Mouse (Mus musculus): ENCODE results near the gene Pde7b.

Pde7b gene

GRCm38 (mm10) chr10:20478456-20478855, 246.4 kb downstream of the Pde7b start:
- no peak for TF ChIP-seq GATA4 (IDR thresholded peaks at IDR 0.05; ENCODE audit: insufficient replicate concordance, low read length)

- TF ChIP-seq GATA4 (IDR thresholded peaks at IDR 0.05; ENCODE audit: insufficient replicate concordance, low read length): no peak
Observed at GRCm38 (mm10) chr10:20474831-20475230, 250.0 kb downstream of the Pde7b start.

GRCm38 (mm10) chr10:20474036-20474435, 250.8 kb downstream of the Pde7b start:
- TF ChIP-seq GATA4 (IDR thresholded peaks at IDR 0.05; ENCODE audit: insufficient replicate concordance, low read length): no peak

GRCm38 (mm10) chr10:20473505-20473904, 251.4 kb downstream of the Pde7b start:
- no peak for TF ChIP-seq GATA4 (IDR thresholded peaks at IDR 0.05; ENCODE audit: insufficient replicate concordance, low read length)

GRCm38 (mm10) chr10:20472007-20472406, 252.9 kb downstream of the Pde7b start:
- TF ChIP-seq GATA4 (IDR thresholded peaks at IDR 0.05; ENCODE audit: insufficient replicate concordance, low read length): no peak

- no peak for TF ChIP-seq GATA4 (IDR thresholded peaks at IDR 0.05; ENCODE audit: insufficient replicate concordance, low read length)
Observed at GRCm38 (mm10) chr10:20464631-20465030, 260.2 kb downstream of the Pde7b start.

GRCm38 (mm10) chr10:20463941-20464340, 260.9 kb downstream of the Pde7b start:
- no peak for TF ChIP-seq GATA4 (IDR thresholded peaks at IDR 0.05; ENCODE audit: insufficient replicate concordance, low read length)

GRCm38 (mm10) chr10:20462596-20462995, 262.3 kb downstream of the Pde7b start:
- TF ChIP-seq GATA4 (IDR thresholded peaks at IDR 0.05; ENCODE audit: insufficient replicate concordance, low read length): no peak

- no peak for TF ChIP-seq GATA4 (IDR thresholded peaks at IDR 0.05; ENCODE audit: insufficient replicate concordance, low read length)
Observed at GRCm38 (mm10) chr10:20459657-20460350, 265.1 kb downstream of the Pde7b start.

- no peak for TF ChIP-seq GATA4 (IDR thresholded peaks at IDR 0.05; ENCODE audit: insufficient replicate concordance, low read length)
Observed at GRCm38 (mm10) chr10:20459160-20459559, 265.7 kb downstream of the Pde7b start.

- no peak for TF ChIP-seq GATA4 (IDR thresholded peaks at IDR 0.05; ENCODE audit: insufficient replicate concordance, low read length)
Observed at GRCm38 (mm10) chr10:20454387-20455065, 270.4 kb downstream of the Pde7b start.

GRCm38 (mm10) chr10:20437428-20437827, 287.4 kb downstream of the Pde7b start:
- TF ChIP-seq GATA4 (IDR thresholded peaks at IDR 0.05; ENCODE audit: insufficient replicate concordance, low read length): no peak

- TF ChIP-seq GATA4 (IDR thresholded peaks at IDR 0.05; ENCODE audit: insufficient replicate concordance, low read length): no peak
Observed at GRCm38 (mm10) chr10:20437021-20437420, 287.9 kb downstream of the Pde7b start.

- TF ChIP-seq GATA4 (IDR thresholded peaks at IDR 0.05; ENCODE audit: insufficient replicate concordance, low read length): no peak
Observed at GRCm38 (mm10) chr10:20435913-20436312, 289.0 kb downstream of the Pde7b start.

GRCm38 (mm10) chr10:20431336-20431735, 293.5 kb downstream of the Pde7b start:
- TF ChIP-seq GATA4 (IDR thresholded peaks at IDR 0.05; ENCODE audit: insufficient replicate concordance, low read length): no peak

GRCm38 (mm10) chr10:20421299-20421883, 303.5 kb downstream of the Pde7b start:
- no peak for TF ChIP-seq GATA4 (IDR thresholded peaks at IDR 0.05; ENCODE audit: insufficient replicate concordance, low read length)
